Mouse (Mus musculus): ENCODE data around the gene Tbk1.

The Tbk1 gene

DNA sequence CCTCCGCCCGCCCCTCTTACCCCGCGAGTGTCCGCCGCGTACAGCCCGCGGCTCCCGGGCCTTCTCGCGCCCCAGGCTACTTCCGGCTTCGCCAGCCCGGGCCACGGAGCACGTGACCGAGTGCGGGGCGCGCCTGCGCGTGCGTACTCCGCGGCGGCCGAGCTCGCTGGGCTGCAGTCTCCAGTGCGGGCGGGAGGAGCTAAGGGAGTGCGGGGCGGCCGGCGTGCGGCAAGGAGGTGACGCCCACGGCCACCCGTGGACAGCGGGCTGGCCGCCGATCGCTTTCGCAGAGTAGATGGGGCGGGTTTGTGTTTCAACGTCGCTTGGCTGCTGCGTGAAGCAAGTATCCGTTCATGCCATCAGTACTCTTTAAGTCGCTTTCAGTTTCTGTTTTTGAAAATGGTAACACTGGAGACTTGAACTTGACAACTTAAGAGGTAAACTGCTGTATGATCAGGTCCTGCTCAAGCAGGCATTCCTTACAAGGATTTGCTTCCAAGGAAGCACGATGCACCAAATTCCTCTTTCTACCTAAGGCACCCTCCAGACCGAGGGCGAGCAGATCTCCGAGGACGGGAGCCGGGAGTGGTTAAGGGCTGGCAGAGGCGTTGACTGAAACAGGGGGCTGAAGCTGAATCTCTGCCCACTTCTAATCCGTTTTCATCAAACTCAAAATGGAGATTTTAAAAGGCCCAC is at the start of gene Tbk1:
TSS of gene Tbk1 (minus strand) at position 113 of the 696 bp plus-strand sequence.
- under 1% methylated on average over 58 of the region's 58 CpGs for WGBS

DNA sequence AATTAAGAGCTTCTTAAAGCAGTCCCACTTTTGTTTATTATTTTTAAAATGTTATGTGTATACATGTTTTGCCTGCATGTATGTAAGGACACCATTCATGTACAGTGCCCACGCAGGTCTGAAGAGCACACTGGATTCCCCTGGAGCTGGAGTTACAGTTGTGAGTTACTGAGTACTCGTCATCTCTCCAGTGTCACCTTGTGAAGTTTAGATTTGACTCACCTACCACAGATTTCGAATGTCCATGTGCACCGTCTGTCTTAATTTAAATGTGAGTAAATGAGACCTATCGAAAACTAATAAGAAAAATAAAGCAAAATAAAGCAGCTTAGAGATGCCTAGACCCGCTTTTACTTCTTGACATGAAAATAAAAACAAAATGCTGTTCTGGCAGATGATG is 49.7 kb upstream of the Tbk1 start:
- 86% methylated on average over 6 of the region's 6 CpGs for WGBS

DNA sequence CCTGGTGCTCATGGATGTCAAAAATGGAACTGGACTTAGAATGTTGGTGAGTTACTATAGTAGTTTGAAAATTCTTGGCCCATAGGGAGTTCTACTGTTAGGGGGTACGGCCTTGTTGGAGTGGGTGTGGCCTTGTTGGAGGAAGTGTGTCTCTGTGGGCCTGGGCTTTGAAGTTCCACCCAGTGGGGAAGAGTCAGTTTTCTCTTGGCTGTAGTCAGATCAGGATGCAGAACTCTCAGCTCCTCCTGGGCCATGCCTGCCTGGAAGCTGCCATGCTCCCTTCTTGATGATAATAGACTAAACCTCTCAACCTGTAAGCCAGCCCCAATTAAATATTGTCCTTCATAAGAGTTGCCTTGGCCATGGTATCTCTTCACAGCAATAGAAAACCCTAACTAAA is 47.6 kb upstream of the Tbk1 start:
- 65% methylated on average over 1 of the region's 1 CpGs for WGBS

DNA sequence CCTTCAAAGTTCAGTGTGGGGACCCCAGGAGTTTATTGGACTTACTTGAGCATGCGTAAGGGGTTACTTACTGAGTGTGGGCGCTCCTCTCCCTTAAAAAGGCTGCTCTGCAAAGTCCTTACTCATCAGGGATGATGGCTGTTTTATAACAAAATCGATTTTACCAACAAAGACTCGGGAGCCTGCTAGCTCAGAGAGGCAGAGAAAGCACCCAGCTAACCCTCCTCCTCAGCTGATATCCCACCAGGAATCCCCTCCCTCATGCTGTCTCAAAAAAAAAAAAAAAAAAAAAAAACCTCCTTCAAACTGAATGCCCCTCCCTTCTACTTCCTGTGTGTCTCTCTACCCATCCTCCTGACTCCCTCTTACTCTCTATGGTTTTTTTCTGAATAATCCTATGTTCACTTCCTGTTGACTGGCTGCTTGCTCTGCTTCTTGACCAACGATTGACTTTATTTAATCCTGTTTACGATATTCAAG is 42.0 kb upstream of the Tbk1 start:
- 93% methylated on average over 6 of the region's 6 CpGs for WGBS

DNA sequence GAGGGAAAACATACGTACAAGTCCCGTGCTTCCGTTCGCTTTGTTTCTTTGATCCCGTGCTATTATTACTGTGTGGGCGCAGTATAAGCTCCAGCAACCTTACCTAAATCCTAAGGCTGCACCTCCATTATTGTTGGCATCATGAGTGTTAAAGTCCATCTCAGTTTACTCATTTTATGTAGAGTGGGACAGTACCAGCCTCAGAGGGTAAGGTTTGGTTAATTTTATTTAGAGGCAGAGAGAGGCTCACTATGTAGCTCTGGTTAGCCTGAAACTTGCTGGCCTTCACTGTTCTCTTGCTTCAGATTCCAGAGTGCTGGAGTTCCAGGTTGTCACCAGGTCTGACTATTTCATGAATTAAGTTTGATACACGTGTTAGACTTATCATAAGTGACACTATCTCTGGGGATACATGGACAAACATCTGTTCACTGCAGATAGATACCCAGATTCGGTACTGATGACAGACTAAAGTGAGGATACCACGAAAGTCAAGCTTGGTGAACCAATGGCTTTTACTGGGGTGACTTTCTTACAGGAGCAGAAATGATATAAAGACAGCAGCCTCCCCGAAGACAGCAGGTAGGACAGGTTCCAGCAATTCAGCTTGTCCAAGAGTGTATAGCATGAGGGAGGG is 40.7 kb upstream of the Tbk1 start:
- 82% methylated on average over 10 of the region's 10 CpGs for WGBS

DNA sequence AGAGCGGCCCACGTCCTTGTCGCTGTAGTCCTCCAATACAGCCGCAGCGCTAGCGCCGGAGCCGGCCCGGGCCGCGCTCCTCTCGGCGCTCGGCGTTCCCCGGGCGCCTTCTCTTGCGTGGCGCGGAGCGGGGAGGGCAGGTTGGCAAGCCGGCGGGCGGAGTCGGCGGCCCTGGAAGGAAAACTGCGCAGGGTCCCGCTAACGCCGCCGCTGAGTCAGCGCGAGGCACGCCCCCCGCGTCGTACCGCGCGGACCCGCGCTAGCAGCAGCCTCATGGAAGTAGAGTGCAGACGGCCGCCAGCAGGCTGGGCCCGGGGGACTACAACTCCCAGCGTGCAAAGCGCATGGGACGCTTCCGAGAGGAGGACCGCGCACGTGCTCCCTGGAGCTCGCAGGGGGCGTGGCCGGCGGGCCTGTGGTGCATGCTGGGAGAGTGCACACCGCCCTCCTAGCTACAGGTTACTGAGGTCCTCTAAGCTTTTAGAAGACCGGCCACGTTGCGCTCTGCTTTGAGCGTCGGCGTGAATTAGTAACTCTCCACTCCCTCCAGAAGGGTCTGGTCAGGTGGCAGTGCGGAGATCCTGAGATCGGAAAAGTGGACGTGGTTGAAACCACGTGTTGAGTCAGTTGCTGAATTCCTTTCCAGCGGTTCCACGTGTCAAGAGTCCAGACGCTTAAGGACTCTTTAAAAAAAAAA is 39.7 kb upstream of the Tbk1 start, which contains the start of gene Xpot:
TSS of gene Xpot (minus strand) at position 147 of the 697 bp plus-strand sequence.
- under 1% methylated on average over 70 of the region's 70 CpGs for WGBS

DNA sequence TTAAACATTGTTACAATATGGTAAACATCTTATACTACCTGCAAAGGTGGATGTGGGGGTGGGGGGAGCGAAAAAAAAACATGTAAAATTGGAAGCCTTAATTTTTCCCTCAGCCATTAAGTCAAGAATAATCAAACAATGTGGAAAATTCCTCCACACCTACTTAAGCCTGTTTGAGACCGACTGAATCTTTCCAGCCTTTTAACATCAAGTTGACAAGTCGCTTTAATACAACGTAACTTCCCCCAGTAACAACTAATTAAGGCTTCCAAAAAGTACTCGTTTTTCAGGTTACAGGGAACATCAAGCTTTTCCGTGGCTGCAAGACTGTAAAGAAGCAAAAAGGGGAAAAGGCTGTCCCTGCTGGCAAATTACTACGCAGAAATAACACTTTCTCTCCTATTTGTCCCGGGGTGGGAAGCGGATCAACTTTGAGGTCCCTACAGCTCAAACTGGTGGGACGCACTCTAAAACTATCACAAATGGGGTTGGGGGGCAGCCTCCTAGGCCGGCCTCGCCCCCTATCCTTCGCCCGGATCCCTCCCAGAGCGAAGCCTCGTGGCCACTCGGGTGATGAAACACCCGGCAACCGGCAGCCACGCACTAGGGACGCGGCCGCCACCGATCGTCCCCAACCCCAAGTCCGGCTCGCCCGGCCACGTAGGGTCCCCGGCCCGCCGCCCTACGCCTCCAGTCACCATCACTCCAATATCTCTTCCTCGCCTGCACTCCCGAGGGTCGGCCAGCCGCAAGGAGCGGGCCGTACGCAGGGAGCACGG is 39.0 kb upstream of the Tbk1 start:
- WGBS, result 1% methylated on average over 41 of the region's 41 CpGs

DNA sequence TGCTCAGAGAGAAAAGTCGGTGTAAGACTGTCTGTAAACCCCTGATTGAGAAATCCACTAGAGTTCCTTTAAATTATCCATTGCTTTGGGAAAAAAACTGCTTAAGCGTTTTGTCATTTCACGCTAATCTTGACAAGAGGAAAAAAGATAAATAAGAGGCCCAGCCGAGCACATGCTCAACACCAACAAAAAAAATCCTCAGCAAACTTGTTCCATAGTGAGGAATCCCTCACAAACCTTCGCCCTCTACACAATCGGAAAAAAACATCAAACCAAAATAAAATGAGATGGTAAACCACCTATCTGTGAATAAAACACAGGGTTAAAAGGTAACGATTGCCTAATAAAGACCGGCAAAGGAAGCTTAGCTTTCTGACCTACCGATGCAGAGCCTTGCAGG is 38.4 kb upstream of the Tbk1 start:
- WGBS, result 16% methylated on average over 9 of the region's 9 CpGs

DNA sequence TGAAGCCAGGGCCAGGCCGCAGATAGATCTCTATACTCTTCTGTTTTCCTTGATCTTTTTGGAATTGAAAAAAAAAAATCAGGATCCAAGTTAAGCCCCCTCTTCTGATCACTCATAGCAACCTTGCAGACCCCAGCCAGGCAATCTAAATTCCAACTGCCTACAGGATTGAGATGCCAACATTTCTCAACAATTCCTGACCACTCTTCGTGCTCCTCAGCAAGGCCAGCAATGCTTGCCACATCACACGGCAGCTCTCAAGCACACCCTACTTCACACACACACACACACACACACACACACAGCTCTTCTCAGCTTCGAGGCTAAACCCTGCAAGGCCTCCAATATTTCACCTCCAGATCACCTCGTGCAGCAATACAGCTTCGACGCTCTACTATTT is 37.1 kb upstream of the Tbk1 start:
- 75% methylated on average over 7 of the region's 7 CpGs for WGBS

DNA sequence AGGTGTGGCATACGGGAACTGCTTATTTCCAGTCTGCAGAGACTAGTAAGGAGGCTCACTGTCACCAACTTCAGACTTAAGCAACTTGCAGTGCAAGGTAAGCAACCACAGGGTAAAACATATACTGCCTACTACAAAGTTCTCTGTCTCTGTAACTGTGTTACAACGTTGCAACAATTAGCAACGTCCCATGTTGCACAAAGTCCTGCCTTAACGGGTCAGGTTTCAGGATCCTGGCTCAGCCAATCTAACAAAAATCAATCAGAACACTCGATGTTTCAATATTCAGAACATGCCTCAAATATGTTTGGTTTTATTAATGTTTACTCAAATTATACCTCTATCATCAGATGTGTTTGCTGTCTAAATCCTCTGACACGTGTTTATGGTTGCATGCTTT is 35.8 kb upstream of the Tbk1 start:
- WGBS, result 87% methylated on average over 6 of the region's 6 CpGs

DNA sequence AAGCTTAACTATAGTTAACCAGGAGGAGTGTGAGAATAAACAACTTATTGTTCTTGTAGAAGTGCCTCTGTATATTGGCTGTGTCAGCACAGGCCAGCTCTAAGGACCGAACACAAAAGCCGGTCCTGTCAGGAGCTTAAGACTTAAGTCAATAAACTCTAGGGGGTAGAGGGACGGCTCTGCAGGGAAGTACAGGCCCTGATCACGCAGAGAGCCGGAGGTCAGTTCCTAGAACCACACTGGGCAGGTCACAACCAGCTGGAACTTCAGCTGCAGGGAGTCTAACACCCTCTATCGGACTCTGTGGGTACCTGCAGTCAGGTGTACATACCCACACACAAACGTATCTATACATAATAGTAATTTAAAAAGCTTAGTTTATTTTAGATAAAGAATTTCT is 29.3 kb upstream of the Tbk1 start:
- WGBS, result 59% methylated on average over 7 of the region's 7 CpGs

DNA sequence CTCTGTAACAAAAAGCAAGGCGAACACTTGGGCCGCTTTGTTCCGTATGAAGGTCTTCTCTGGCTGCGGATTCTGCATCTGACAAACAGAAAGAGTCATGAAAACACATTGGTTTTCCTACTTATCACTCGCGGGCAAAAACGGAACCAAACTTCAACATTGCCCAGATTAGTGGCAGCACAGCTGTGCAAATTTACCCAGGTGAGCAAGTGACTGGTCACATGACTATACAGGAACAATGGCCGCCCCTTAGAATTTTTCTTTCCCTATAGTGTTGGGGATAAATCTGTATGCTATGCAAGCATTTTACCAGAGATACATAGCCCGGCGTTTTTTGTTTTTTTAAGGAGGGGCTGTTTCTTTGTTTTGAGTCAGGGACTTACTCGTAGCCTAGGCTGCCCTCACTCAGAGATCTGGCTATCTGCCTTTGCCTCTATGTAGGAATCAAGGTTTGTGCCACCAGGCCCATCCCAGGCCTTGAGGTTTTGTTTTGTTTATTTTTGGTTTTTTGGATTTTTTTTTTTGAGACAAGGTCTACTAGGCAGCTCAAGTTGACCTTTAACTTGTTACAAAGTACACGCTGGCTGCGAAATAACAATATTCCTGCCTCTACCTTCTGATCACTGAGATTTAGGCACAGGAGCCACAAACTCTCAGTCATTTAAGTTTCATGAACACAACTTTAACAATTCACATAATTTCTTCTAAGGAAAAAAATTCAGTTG is 28.7 kb upstream of the Tbk1 start:
- 96% methylated on average over 13 of the region's 13 CpGs for WGBS

DNA sequence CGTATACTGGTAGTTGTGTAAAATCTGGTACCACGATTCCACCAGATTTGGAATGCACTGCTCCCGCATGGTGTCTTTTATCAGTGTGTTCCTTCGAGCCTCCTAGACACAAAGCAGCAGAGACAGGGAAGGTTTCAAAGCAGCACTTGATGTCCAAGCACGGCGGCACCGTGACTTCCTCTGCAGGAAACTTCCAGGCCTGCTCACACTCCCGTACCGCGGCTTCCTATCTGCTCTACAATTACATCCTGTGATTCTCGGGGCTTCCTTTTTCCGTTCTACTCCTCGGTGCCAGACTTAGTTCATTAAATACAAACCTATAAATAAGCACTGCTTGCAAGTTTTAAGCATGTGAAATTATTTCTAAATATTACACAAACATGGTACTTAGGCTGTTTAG is 27.0 kb upstream of the Tbk1 start:
- WGBS, result 70% methylated on average over 13 of the region's 13 CpGs

DNA sequence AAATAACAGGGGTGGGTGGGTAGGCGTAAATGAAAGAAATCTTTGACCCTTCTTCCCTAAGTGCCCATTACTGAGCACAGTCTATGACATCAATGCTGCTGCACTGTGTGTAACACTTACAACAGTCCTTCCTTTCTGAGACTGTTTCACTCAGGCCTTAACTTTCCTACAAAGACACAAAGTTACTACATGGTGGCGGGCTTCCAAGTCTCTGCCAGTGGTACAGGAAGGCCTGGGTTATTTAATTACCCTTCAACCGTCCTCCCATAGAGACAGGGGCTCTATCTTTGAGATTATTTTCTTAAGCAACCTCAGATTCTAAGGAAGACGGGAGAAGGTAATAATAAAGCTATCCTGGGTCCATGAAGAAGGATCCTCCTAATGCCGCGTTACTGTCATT is 25.9 kb upstream of the Tbk1 start:
- 88% methylated on average over 6 of the region's 6 CpGs for WGBS

DNA sequence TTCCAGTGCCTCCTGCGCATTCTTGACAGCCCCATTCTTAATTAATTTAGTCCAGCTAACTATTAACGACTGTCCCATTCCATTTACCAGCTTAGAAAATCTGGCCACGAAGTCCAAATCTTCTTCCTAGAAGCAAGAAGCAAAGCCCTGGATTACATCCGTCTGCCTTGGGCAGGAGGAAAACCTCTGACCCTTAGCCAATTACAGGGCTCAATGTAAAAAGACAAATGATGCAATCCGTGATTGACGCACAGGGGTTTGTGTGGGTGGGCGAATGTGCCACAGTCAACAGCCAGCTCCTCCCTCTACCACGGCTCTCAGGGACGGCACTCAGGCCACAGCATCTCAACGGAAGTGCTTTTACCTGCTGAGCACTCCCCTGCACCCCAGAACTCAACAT is 25.0 kb upstream of the Tbk1 start:
- 76% methylated on average over 10 of the region's 10 CpGs for WGBS

DNA sequence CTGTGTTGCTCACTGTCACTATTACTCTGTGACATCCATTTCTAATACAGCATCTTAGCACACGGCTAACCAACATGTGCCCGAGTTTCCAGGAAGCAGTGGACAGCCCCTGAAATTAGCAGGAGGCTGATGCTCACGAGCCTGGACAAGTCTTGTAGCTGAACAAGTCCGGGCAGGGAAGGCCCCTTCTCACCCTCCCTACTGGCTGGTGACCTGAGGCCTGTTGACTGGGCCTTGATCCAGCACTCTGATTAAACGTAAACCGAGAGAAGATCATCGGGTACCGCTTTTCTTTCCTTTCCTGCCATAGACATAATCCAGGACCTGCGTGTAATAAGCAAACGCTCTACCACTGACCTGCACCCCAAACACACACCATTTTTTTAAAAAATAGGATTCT is 21.6 kb upstream of the Tbk1 start:
- 95% methylated on average over 10 of the region's 10 CpGs for WGBS

DNA sequence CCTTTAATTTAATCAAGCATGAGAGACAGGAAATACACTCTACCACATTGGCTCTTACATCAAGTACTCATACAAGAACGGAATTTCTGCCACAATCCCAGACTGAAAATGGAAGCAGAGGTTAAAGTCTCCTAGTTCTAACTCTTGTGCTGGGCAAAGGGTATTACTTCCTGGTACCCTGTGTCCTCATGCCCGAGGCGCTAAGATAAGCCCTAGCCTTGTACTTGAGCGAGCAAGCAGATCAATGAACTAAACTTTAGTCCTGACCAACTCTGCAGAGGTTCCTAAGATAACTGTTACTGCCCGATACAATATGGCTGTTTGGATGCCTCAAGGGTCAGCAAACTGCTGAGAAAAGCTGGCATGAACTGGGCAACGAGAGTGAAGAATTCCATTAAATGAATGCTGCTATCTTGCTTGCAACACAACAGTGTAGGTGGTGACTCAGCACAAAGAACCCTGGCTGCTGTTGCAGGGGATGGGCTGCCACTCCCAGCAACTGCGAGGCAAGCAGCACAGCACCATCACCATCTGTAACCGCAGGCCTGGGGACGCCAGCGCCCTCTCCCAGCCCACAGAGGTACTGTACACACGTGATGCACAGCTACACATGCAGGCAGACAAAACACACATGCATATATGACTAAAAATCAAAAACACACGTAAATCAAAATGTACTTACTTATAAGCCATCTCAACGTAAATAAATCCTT is 18.2 kb upstream of the Tbk1 start:
- 94% methylated on average over 13 of the region's 13 CpGs for WGBS

DNA sequence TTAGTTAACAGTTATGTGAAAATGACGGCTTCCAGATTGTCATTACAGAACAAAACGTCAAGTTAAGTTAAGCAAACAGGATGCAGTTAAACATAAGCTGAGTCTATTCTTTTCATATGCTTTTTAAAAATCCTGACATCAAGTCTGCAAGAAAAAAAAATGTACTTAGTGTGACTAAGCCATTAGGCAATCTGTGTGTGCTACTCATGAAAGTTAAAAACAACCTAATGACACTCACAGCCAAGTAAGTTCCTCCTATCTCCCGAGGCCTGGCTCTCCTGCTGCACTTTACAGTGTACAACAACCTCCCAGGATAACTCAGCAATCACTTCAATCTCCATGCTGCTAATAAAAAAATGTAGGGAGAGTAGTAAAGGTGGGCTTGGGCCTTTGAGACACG is 17.0 kb upstream of the Tbk1 start:
- 75% methylated on average over 4 of the region's 4 CpGs for WGBS

DNA sequence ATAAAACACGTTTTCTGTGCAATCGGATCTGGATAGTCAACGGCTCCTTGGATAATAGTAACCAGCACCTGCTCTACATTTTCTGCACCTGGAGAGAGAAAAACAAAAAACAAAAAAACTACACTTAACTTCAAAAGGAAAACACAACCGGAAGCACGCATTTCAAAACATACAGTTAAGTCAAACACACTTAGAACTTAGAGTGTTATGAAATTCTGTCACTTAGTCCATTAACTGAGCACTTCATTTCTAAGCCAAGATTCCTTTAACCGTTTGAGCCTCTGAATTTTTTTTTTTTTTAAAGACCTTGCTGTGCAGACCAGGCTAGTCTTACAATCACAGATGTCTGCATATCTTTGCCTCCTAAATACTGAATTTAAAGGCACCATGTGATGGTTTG is 14.7 kb upstream of the Tbk1 start:
- 78% methylated on average over 6 of the region's 6 CpGs for WGBS

DNA sequence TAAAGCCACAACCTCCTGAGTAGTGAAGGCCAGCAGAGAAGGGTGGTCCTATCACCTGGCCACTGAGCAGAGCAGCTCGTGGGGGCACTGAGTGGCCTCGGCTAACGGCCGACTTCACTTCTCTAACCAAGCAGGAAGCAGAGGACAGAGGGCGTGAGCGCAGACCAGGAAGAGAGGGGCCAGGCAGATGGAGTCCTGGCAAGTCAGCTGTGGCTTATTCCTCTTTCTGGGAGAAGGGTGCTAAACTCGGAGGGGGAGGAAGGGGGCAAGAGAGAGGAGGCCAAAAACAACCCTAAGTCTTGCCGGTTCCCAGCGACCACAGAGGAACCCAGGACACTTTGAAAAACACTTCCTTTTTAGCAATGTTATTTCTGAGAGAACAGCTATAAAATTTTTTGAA is 10.0 kb upstream of the Tbk1 start:
- WGBS, result 80% methylated on average over 9 of the region's 9 CpGs

DNA sequence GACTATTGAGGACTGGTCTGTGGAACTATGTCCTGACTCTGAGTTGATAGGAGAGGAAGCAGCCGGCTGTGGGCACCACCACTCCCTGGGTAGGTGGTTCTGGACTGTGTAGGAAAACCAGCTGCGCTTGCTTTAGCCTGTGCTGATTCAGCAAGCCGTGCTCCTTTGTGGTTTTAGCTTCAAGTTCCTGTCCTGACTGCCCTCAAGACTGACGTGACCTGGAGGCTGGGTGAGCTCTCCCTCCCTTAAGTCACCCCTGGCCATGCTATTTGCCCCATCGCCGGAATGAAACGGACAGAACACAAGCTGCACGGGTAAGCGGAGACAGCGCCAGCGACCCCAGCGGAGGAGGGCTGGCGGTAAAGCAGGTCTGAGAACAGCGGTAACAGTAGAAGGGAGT is 4.5 kb upstream of the Tbk1 start:
- 91% methylated on average over 14 of the region's 14 CpGs for WGBS
